Mouse (Mus musculus): ENCODE measurements around the gene Zfp810.

The Zfp810 gene

DNA sequence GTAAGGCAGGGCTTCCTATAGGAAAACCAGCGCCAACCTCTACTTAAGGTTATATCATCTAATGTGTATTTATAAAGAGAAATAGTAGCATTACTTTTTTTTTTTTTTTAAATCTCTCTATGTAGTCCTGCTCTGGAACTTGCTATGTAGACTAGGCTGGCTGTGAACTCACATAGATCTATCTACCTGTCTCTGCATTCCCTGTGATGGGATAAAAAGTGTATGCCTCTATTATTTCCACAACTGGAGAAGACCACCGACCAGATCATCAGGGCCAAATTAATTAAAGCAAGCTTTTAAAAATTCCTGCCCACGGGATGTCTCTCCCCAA, 47.4 kb downstream of the Zfp810 start:
- DNase-seq (ENCODE audit: low spot score in 2 of 2) = no peak

DNA sequence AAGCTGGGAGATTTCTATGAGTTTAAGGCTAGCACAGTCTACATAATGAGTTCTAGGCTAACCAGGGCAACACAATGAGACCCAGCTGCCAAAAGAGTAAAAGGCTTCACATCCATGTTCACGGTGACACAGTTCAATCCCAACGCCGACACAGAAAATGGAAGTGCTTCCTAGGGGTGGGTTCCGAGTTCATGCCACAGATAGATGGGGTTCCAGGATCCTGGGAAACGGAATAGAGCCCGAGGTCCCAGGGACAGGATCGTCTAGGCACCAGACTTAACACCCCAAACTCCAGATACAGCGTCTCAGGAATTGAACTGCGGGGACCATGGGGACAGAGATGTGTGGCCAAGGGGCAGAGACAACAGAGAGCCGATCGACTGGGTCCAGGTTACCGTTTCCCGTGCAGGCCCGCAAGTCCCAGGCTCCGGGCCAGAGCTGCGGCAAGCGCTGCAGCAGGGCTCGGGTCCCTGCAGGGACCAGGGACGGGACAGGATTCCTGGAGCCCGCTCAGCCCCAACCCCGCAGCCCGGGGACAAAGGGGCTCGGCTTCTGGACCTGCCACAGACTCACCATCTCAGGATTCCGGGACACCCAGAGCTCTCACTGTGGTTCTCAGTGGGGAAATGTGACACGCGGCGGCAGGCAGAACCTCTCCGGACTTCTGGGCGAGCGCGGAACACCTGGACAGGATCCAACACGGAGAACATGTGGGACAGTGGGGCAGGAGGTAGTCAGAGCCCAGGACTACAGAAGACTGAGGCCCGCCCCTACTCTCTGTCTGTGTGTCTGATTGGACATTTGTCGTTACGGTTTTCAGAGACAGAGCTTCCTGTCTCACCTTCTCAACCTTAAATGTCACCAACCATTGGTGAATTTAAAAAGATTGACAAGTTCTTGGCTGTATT, 48.0 kb downstream of the Zfp810 start, which contains the start of gene Zfp599:
Gene Zfp599 (minus strand): TSS at position 712 of the 908 bp plus-strand sequence.
- peak; percentile 23 to 52 for DNase-seq (ENCODE audit: low spot score in 2 of 2)

DNA sequence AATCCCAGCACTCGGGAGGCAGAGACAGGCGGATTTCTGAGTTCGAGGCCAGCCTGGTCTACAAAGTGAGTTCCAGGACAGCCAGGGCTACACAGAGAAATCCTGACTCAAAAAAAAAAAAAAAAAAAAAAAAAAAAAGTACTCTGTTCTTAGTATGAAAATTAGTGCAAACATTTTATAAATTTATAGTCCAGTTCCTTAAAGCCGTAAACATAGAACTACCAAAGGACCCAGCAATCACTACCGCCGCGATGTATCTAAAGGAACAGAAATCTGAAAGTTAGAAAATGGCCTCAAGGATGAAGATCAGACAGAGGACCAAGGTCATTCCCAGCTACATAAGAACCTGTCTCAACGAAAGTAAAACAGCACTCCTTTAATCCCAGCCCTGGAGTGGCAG, 48.7 kb downstream of the Zfp810 start:
- no peak for DNase-seq (ENCODE audit: low spot score in 2 of 2)

DNA sequence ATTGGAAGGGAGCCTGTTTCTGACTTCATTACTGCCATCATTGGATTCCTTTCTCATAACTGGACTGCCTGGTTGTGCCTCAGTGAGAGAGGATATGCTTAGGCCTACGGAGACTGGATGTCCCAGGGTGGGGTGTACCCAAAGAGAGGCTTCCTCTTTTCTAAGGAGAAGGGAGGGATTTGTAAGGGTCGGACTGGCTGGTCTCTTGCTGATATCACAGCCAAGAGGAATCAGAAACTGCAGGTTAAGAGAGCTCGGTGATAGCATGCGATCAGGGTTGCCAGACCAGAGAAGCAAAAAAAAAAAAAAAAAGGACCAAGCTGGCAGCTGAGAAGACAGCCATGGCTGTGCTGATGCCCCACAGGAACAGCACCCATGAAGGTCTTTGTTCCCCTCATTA, 50.9 kb downstream of the Zfp810 start:
- no peak for DNase-seq (ENCODE audit: low spot score in 2 of 2)

DNA sequence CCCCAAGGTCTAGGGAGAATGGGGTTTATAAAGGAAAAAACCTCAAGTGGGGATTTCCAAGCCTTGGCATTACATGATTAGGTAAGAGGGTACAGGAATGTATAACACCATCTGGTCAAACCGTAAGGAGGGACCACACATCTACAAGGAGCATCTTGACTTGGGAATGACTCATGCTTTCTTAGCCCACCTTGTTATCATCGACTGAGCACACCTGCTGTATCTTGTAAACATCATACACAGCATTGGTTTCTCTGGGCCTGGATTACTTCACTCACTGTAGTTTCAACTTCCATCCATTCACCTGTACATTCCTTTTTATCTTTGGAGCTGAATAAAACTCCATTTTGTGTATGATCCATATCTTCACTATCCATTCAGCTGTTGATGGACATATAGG, 63.2 kb downstream of the Zfp810 start:
- no peak for DNase-seq (ENCODE audit: low spot score in 2 of 2)

GRCm38 (mm10) chr9:22240001-22240400, 67.4 kb downstream of the Zfp810 start:
- no peak for DNase-seq (ENCODE audit: low spot score in 2 of 2)

DNA sequence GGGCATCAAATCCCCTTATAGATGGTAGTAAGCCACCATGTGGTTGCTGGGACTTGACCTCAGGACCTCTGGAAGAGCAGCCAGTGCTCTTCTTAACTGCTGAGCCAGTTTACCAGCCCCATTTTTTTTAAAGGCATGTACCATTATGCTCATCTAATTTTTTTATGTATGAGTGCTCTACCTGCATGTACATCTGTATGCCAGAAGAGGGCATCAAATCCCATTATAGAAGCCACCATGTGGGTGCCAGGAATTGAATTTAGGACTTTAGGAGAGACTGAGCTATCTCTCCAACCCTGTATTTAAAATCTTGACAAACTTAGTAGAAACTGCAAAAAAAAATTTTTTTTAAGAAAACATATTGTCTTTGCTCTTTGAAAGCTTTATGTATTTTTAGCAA, 76.9 kb downstream of the Zfp810 start:
- no peak for DNase-seq (ENCODE audit: low spot score in 2 of 2)

DNA sequence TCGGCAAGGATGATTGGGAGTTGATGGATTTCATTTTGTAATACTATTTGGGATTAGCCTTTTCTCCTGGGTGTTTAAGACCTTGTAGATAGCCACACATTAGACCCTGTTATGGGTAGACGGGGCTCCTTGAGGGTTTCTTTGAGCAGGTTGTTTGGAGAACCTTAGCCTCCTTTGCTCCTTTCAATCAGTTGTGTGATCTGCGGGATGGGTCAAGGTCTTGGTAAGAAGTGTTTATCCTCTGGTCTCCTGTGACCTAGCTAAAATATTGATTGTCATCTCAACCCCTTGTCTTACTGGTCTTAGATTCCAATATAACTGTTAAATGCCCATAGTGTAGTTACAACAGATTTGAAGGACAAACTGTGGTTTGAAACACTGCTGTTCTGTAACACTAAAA, 77.4 kb downstream of the Zfp810 start:
- no peak for DNase-seq (ENCODE audit: low spot score in 2 of 2)

DNA sequence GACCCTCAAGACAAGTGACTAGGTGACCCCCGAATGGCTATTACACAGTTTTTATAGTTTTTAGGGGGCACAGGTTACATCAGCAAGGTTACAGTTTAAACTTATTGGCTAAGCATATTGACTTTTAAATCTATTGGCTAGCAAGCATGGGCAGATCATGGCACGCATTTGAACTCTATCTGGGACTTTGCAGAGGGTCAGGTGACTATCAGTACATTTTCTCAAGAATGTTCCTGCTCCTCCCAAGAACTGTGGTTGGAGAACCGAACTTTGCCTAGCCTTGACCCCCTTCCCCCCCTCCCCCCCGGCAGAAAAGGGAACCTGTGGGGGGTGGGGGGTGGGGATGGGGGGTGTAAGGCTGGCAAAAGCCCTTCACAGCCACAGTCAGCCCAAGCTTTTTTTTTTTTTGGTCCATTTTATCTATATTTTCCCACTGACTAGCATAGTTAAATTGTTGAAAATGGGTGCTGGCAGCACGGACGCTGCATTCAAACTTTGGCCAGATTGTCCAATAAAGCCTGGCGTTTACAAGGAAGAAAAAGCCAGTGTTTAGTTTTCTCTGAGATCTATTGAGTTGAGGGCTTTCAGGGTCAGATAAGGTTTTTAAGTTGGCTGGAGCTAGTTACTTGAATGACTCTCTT, 77.9 kb downstream of the Zfp810 start:
- DNase-seq (ENCODE audit: low spot score in 2 of 2) = no peak

DNA sequence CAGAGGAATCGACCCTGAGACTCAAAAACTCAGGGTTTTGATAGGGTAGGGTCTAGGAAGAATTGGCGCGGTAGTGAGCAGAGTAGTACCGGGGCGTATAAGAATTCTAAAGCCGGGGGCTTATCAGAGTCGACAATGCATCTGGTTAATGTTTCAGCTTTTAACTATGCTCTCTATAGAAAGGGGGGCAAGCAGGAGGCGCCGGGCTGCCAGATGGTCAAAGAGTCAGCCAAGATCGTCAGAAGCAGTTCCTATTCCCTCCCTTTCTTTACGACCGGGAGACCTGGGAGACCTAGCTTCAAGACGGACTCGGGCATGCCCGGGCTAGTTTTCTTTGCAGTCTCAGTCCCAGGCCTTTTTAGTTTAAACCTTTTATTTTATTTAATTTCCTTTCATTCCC, 80.6 kb downstream of the Zfp810 start:
- peak in 1 of 2 experiments; percentile 21 for DNase-seq (ENCODE audit: low spot score in 2 of 2)
